Comparison of ENCODE assay signal across 31 mouse cellular contexts in genomic region chr16:51883813-51884212, GRCm38 (mm10).
"Had no signal": no experiment of that assay in that cellular context is flagged by ENCODE, and none has a peak within 500 bp of the region (broad histone marks: within the 10 kb centered on the region; RNA-seq: fewer than 3 reads in every experiment).

No protein-coding gene starts in this region.

- DNase-seq: left cerebral cortex, postnatal 4 days; liver; liver, embryonic 13.5 days; liver, postnatal 0 days; lung, adult 18-20 months; lung, adult 2 months; lung, embryonic 14.5 days; lung, postnatal 10 days; lung, postnatal 14 days; lung, postnatal 36 days; lung, postnatal 4 days; midbrain, embryonic 14.5 days had no signal

- H3K27me3 ChIP-seq: limb, embryonic 12.5 days; limb, embryonic 13.5 days; limb, embryonic 15.5 days; liver, embryonic 12.5 days; liver, embryonic 13.5 days; liver, embryonic 15.5 days; lung, embryonic 15.5 days; megakaryocyte, embryonic 14.5 days; midbrain, embryonic 12.5 days; midbrain, embryonic 13.5 days; midbrain, embryonic 15.5 days; neural tube, embryonic 12.5 days; neural tube, embryonic 13.5 days had no signal

- H3K4me2 ChIP-seq: limb, embryonic 12.5 days; limb, embryonic 13.5 days; limb, embryonic 15.5 days; liver, embryonic 11.5 days; liver, embryonic 12.5 days; liver, embryonic 13.5 days; liver, embryonic 15.5 days; lung, embryonic 14.5 days; lung, embryonic 15.5 days; midbrain, embryonic 12.5 days; midbrain, embryonic 13.5 days; midbrain, embryonic 15.5 days; neural tube, embryonic 12.5 days; neural tube, embryonic 13.5 days had no signal

- H3K9ac ChIP-seq: limb, embryonic 12.5 days; limb, embryonic 13.5 days; limb, embryonic 15.5 days; liver, embryonic 12.5 days; liver, embryonic 13.5 days; liver, embryonic 14.5 days; liver, embryonic 15.5 days; liver, postnatal 0 days; lung, embryonic 14.5 days; lung, embryonic 15.5 days; midbrain, embryonic 12.5 days; midbrain, embryonic 13.5 days; midbrain, embryonic 15.5 days; neural tube, embryonic 12.5 days; neural tube, embryonic 13.5 days had no signal

- H3K4me3 ChIP-seq: limb, embryonic 10.5 days; limb, embryonic 12.5 days; limb, embryonic 13.5 days; limb, embryonic 15.5 days; liver, embryonic 12.5 days; liver, embryonic 13.5 days; liver, embryonic 15.5 days; lung, embryonic 15.5 days; megakaryocyte, embryonic 14.5 days; midbrain, embryonic 12.5 days; midbrain, embryonic 13.5 days; midbrain, embryonic 15.5 days; myocyte; neural tube, embryonic 12.5 days; neural tube, embryonic 13.5 days had no signal

- H3K4me1 ChIP-seq: limb, embryonic 10.5 days; limb, embryonic 12.5 days; limb, embryonic 13.5 days; limb, embryonic 15.5 days; liver, embryonic 12.5 days; liver, embryonic 13.5 days; liver, embryonic 15.5 days; lung, embryonic 15.5 days; megakaryocyte, embryonic 14.5 days; midbrain, embryonic 12.5 days; midbrain, embryonic 13.5 days; midbrain, embryonic 15.5 days; neural tube, embryonic 12.5 days; neural tube, embryonic 13.5 days had no signal

- H3K27ac ChIP-seq: limb, embryonic 10.5 days; limb, embryonic 12.5 days; limb, embryonic 13.5 days; limb, embryonic 15.5 days; liver, embryonic 12.5 days; liver, embryonic 13.5 days; liver, embryonic 14.5 days; liver, embryonic 15.5 days; lung, embryonic 15.5 days; macrophage; midbrain, embryonic 12.5 days; midbrain, embryonic 13.5 days; midbrain, embryonic 15.5 days; neural tube, embryonic 12.5 days; neural tube, embryonic 13.5 days had no signal

- H3K36me3 ChIP-seq: limb, embryonic 10.5 days; limb, embryonic 12.5 days; limb, embryonic 13.5 days; limb, embryonic 15.5 days; liver, embryonic 12.5 days; liver, embryonic 13.5 days; liver, embryonic 15.5 days; lung, embryonic 15.5 days; midbrain, embryonic 12.5 days; midbrain, embryonic 13.5 days; midbrain, embryonic 15.5 days; neural tube, embryonic 12.5 days; neural tube, embryonic 13.5 days had no signal

- H3K9me3 ChIP-seq: limb, embryonic 10.5 days; limb, embryonic 12.5 days; limb, embryonic 13.5 days; limb, embryonic 15.5 days; liver, embryonic 12.5 days; liver, embryonic 13.5 days; liver, embryonic 15.5 days; lung, embryonic 15.5 days; megakaryocyte, embryonic 14.5 days; midbrain, embryonic 12.5 days; midbrain, embryonic 13.5 days; midbrain, embryonic 15.5 days; neural tube, embryonic 12.5 days; neural tube, embryonic 13.5 days had no signal

- ATAC-seq: liver, embryonic 12.5 days; liver, postnatal 0 days; lung, postnatal 0 days; midbrain, embryonic 13.5 days; midbrain, embryonic 15.5 days; midbrain, embryonic 16.5 days had no signal
